Comparison of ENCODE assay signal across 9 mouse cellular contexts in genomic region chr16:11983106-11983615, GRCm38 (mm10). TPM values are rescaled to one million over a fixed set of nuclear protein-coding genes. Genes with fewer than 3 reads are reported as not detected.
DNase-seq lines count a peak whose midpoint lies in the region; ATAC-seq and TF ChIP-seq lines count a peak whose summit lies in the region.
"Had no signal": no experiment of that assay in that cellular context is flagged by ENCODE, and none has a peak within 500 bp of the region (broad histone marks: within the 10 kb centered on the region; RNA-seq: fewer than 3 reads in every experiment).

No protein-coding gene starts in this region.

- intact Hi-C loops in left cerebral cortex, postnatal 4 days (cut with DNase I) = loop anchor here (5.0 to 10.0 kb wide), 2 partner anchors 222 to 1029 kb away; no protein-coding TSS in a partner anchor

- 2% methylated on average over 25 of the region's 25 CpGs for WGBS in liver, embryonic 11.5 days
- WGBS in olfactory bulb, adult 2 months = under 1% methylated on average over 25 of the region's 25 CpGs

- H3K4me1 ChIP-seq in liver, embryonic 11.5 days (replicated peaks; ENCODE audit: control insufficient read depth, insufficient read depth, low read length) = no peaks in the 10 kb centered on the region; the same call in 1 of the 2 replicates
- H3K4me1 ChIP-seq in olfactory bulb, adult 2 months (ENCODE audit: control insufficient read depth, insufficient read depth, low read length) = peaks cover 19% of the 10 kb centered on the region

- H3K9ac ChIP-seq in liver, embryonic 11.5 days (ENCODE audit: low read depth, low read length) = no peak overlapping the region

- no peak for TF ChIP-seq POLR2A in olfactory bulb, adult 2 months (IDR thresholded peaks at IDR 0.05; ENCODE audit: insufficient read depth, low read depth, low read length)

- no peak overlapping the region for H3K27ac ChIP-seq in liver, embryonic 11.5 days (ENCODE audit: low read depth, low read length)
- peak overlapping the region; percentile 48; the same call in 1 of the 2 replicates for H3K27ac ChIP-seq in olfactory bulb, adult 2 months (ENCODE audit: insufficient read depth, low read depth, low read length)

- no peak for ATAC-seq in liver, embryonic 11.5 days (replicated peaks; ENCODE audit: low FRiP score)
- ATAC-seq in frontal cortex, adult (ENCODE audit: low TSS enrichment) = peak; percentile 46

- no peaks in the 10 kb centered on the region for H3K36me3 ChIP-seq in liver, embryonic 11.5 days (ENCODE audit: control insufficient read depth, insufficient read depth, low read length)

- peak overlapping the region; percentile 47 for H3K4me3 ChIP-seq in liver, embryonic 11.5 days (ENCODE audit: low read depth, low read length)
- H3K4me3 ChIP-seq in olfactory bulb, adult 2 months (ENCODE audit: insufficient read depth, low read depth, low read length) = peak overlapping the region; percentile 74

- no peak for TF ChIP-seq CTCF in olfactory bulb, adult 2 months (IDR thresholded peaks at IDR 0.05; ENCODE audit: insufficient read depth, low read depth, low read length)

- DNase-seq in liver, embryonic 11.5 days (ENCODE audit: low spot score) = no peak
- DNase-seq in liver = no peak
- DNase-seq in brain, adult 2 months (ENCODE audit: low read depth, low spot score) = peak; percentile 70
- peak; percentile 29 for DNase-seq in left cerebral cortex, postnatal 4 days
- DNase-seq in thymus, postnatal 25 days = no peak
- no peak for DNase-seq in spleen, postnatal 36 days (ENCODE audit: low spot score in 2 of 2)

- H3K4me2 ChIP-seq in liver, embryonic 11.5 days = peak overlapping the region; percentile 87

- H3K9me3 ChIP-seq in liver, embryonic 11.5 days (ENCODE audit: control insufficient read depth, low read length) = no peaks in the 10 kb centered on the region

- H3K27me3 ChIP-seq in liver, embryonic 11.5 days (replicated peaks; ENCODE audit: control insufficient read depth, insufficient read depth, low read length) = peaks cover 70% of the 10 kb centered on the region

RNA-seq across cellular contexts. Expression of gene Shisa9, which starts 0.8 kb away (rescaled TPM):
- 0.99 and 1.6 TPM in 2 replicates for polyA plus RNA-seq in liver, embryonic 11.5 days (2014; fragmentation: Nextera tagmentation; extraction: Ambion mirVana)
- 10 to 100 TPM; 56.0 to 57.3 TPM for total RNA-seq in left cerebral cortex, postnatal 4 days (2021)
- 125 and 254 TPM in 2 replicates for polyA plus RNA-seq in olfactory bulb, adult 2 months (2012; ENCODE audit: insufficient read depth, insufficient read length, low replicate concordance, missing spikeins)
- polyA plus RNA-seq: large intestine, adult 2 months had no signal

Comparison
In these comparisons a context has a peak if more than half of its experiments do, and no peak if none do; other contexts are left out.
1. DNase-seq: peak in brain, adult 2 months (single experiment) and left cerebral cortex, postnatal 4 days (single experiment); none in liver, embryonic 11.5 days (single experiment), liver (single experiment), thymus, postnatal 25 days (single experiment) and spleen, postnatal 36 days (0 of 2).
2. RNA of gene Shisa9, which starts 0.8 kb away (polyA plus RNA-seq): 125 to 254 TPM in olfactory bulb, adult 2 months; 0.99 to 1.6 TPM in liver, embryonic 11.5 days; every median in the first group is over 10 times any median in the second.